Mouse (Mus musculus) MEL (cell line): Measurements from ENCODE around the gene Per3. TPM values are rescaled to one million over a fixed set of nuclear protein-coding genes. Genes with fewer than 3 reads are reported as not detected.

Experiments used
- DNase-seq: peaks from one replicate; pipeline ENCODE4 v3.0.0; 2011; ENCODE audit warnings: low read depth, low spot score
- H3K27ac ChIP-seq: 2 replicates; pipeline ENCODE4 v1.5.1; 2012; ENCODE audit warnings: low read depth, mild to moderate bottlenecking, control low read depth, low read length, moderate library complexity; ENCODE audit not compliant: control insufficient read depth
- H3K27me3 ChIP-seq, 2 experiments: fragments of 150-350 bp in 1 of 2; sonication (generic) in 1 of 2; 2 replicates each; pipeline ENCODE4 v1.6.1; 2012; ENCODE audit warnings: low read length in 2 of 2, mild to moderate bottlenecking in 2 of 2, improper control_type of control experiment in 1 of 2, moderate library complexity in 1 of 2; ENCODE audit not compliant: insufficient read depth in 2 of 2, control insufficient read depth in 1 of 2
- H3K36me3 ChIP-seq, 2 experiments: 2 replicates each; pipeline ENCODE4 v1.6.1; 2012 to 2014; ENCODE audit warnings: low read length in 2 of 2, improper control_type of control experiment in 1 of 2, inconsistent platforms in 1 of 2, mild to moderate bottlenecking in 1 of 2; ENCODE audit not compliant: insufficient read depth in 2 of 2, control insufficient read depth in 1 of 2
- H3K4me1 ChIP-seq, 2 experiments: fragments of 150-350 bp in 1 of 2; sonication (generic) in 1 of 2; 2 replicates each; pipeline ENCODE4 v1.6.1; 2012; ENCODE audit warnings: low read length in 2 of 2, improper control_type of control experiment in 1 of 2, mild to moderate bottlenecking in 1 of 2; ENCODE audit not compliant: insufficient read depth in 2 of 2, control insufficient read depth in 1 of 2
- H3K4me3 ChIP-seq, 2 experiments: fragments of 150-350 bp in 1 of 2; sonication (generic) in 1 of 2; 2 replicates each; pipeline ENCODE4 v1.5.1; 2012; ENCODE audit warnings: low read depth in 2 of 2, low read length in 2 of 2, mild to moderate bottlenecking in 2 of 2, moderate library complexity in 2 of 2, control low read depth in 1 of 2, improper control_type of control experiment in 1 of 2; ENCODE audit not compliant: control insufficient read depth in 1 of 2, insufficient read depth in 1 of 2
- H3K79me2 ChIP-seq: 2 replicates; pipeline ENCODE4 v1.6.1; 2012; ENCODE audit warnings: mild to moderate bottlenecking, low read length, moderate library complexity; ENCODE audit not compliant: control insufficient read depth, poor library complexity, insufficient read depth
- H3K9ac ChIP-seq: 2 replicates; pipeline ENCODE4 v1.6.1; 2012; ENCODE audit warnings: low read depth, mild to moderate bottlenecking, control low read depth, low read length, moderate library complexity; ENCODE audit not compliant: control insufficient read depth, poor library complexity, severe bottlenecking
- H3K9me3 ChIP-seq: fragments of 150-350 bp; sonication (generic); replicated peaks from 2 replicates; pipeline ENCODE4 v1.6.1; 2012; ENCODE audit warnings: mild to moderate bottlenecking, low read length, improper control_type of control experiment, moderate library complexity; ENCODE audit not compliant: insufficient read depth
- CHD1 ChIP-seq: IDR thresholded peaks from 2 replicates; pipeline ENCODE4 v1.6.1; 2012; ENCODE audit warnings: low read depth, mild to moderate bottlenecking, inconsistent platforms, low read length, improper control_type of control experiment
- CTCF ChIP-seq, 3 experiments: IDR thresholded peaks in 2 of 3; conservative IDR thresholded peaks in 1 of 3; 2 replicates each; pipeline ENCODE4 v1.5.1; 2011 to 2012; ENCODE audit warnings: low read length in 3 of 3, low read depth in 2 of 3, mild to moderate bottlenecking in 2 of 3, improper control_type of control experiment in 1 of 3, inconsistent platforms in 1 of 3, mixed read lengths in 1 of 3, moderate library complexity in 1 of 3; ENCODE audit not compliant: control insufficient read depth in 1 of 3, insufficient read depth in 1 of 3, poor library complexity in 1 of 3, severe bottlenecking in 1 of 3
- ELF1 ChIP-seq: IDR thresholded peaks from 2 replicates; pipeline ENCODE4 v1.6.1; 2014; ENCODE audit warnings: low read depth, mild to moderate bottlenecking, inconsistent platforms, low read length, improper control_type of control experiment, moderate library complexity
- ETS1 ChIP-seq: IDR thresholded peaks from 2 replicates; pipeline ENCODE4 v1.6.1; 2012; ENCODE audit warnings: low read depth, mild to moderate bottlenecking, inconsistent platforms, low read length, improper control_type of control experiment, moderate library complexity
- GABPA ChIP-seq: IDR thresholded peaks from 2 replicates; pipeline ENCODE4 v1.6.1; 2012; ENCODE audit warnings: low read depth, mild to moderate bottlenecking, inconsistent platforms, low read length, improper control_type of control experiment, moderate library complexity
- GATA1 ChIP-seq: IDR thresholded peaks from 2 replicates; pipeline ENCODE4 v1.6.1; 2011; ENCODE audit warnings: low read depth, low read length, improper control_type of control experiment
- HCFC1 ChIP-seq: IDR thresholded peaks from 2 replicates; pipeline ENCODE4 v1.6.1; 2012; ENCODE audit warnings: low read depth, mild to moderate bottlenecking, inconsistent platforms, low read length, improper control_type of control experiment, moderate library complexity
- JUND ChIP-seq: IDR thresholded peaks from 2 replicates; pipeline ENCODE4 v1.6.1; 2011; ENCODE audit warnings: low read depth, mild to moderate bottlenecking, improper control_type of control experiment, low read length
- KAT2A ChIP-seq: conservative IDR thresholded peaks from 2 replicates; pipeline ENCODE4 v1.6.1; 2012; ENCODE audit warnings: low read depth, low read length, improper control_type of control experiment, inconsistent platforms
- MAFK ChIP-seq: IDR thresholded peaks from 2 replicates; pipeline ENCODE4 v1.6.1; 2011; ENCODE audit warnings: low read depth, mild to moderate bottlenecking, low read length, improper control_type of control experiment, borderline replicate concordance
- MAX ChIP-seq: IDR thresholded peaks from 2 replicates; pipeline ENCODE4 v1.6.1; 2011; ENCODE audit warnings: low read length, improper control_type of control experiment
- MAZ ChIP-seq: IDR thresholded peaks from 2 replicates; pipeline ENCODE4 v1.6.1; 2012; ENCODE audit warnings: low read depth, mild to moderate bottlenecking, inconsistent platforms, low read length, improper control_type of control experiment
- MEF2A ChIP-seq: IDR thresholded peaks from 2 replicates; pipeline ENCODE4 v1.6.1; 2014; ENCODE audit warnings: low read depth, mild to moderate bottlenecking, inconsistent platforms, low read length, improper control_type of control experiment; ENCODE audit not compliant: poor library complexity, insufficient replicate concordance, severe bottlenecking; ENCODE audit errors: extremely low read depth
- MXI1 ChIP-seq: IDR thresholded peaks from 2 replicates; pipeline ENCODE4 v1.6.1; 2011; ENCODE audit warnings: mild to moderate bottlenecking, low read depth, low read length, improper control_type of control experiment
- MYB ChIP-seq: IDR thresholded peaks from 2 replicates; pipeline ENCODE4 v1.6.1; 2011; ENCODE audit warnings: mild to moderate bottlenecking, low read depth, low read length, improper control_type of control experiment
- MYC ChIP-seq: IDR thresholded peaks from 2 replicates; pipeline ENCODE4 v1.6.1; 2011; ENCODE audit warnings: low read depth, mild to moderate bottlenecking, low read length, improper control_type of control experiment, moderate library complexity
- NRF1 ChIP-seq: IDR thresholded peaks from 2 replicates; pipeline ENCODE4 v1.6.1; 2014; ENCODE audit warnings: low read depth, mild to moderate bottlenecking, inconsistent platforms, low read length, improper control_type of control experiment, moderate library complexity; ENCODE audit not compliant: poor library complexity, insufficient read depth, severe bottlenecking
- POLR2AphosphoS2 ChIP-seq: IDR thresholded peaks from 2 replicates; pipeline ENCODE4 v1.6.1; 2011; ENCODE audit warnings: low read length, improper control_type of control experiment
- POLR2AphosphoS5 ChIP-seq: IDR thresholded peaks from 2 replicates; pipeline ENCODE4 v1.6.1; 2012; ENCODE audit warnings: low read depth, borderline replicate concordance, mild to moderate bottlenecking, inconsistent platforms, low read length, moderate library complexity, mixed read lengths
- RAD21 ChIP-seq: IDR thresholded peaks from 2 replicates; pipeline ENCODE4 v1.6.1; 2011; ENCODE audit warnings: mild to moderate bottlenecking, low read depth, low read length, improper control_type of control experiment
- RCOR1 ChIP-seq: IDR thresholded peaks from 2 replicates; pipeline ENCODE4 v1.6.1; 2012; ENCODE audit warnings: low read depth, mild to moderate bottlenecking, inconsistent platforms, low read length, improper control_type of control experiment
- SIN3A ChIP-seq: IDR thresholded peaks from 2 replicates; pipeline ENCODE4 v1.6.1; 2012; ENCODE audit warnings: low read length, improper control_type of control experiment, inconsistent platforms
- SMC3 ChIP-seq: IDR thresholded peaks from 2 replicates; pipeline ENCODE4 v1.6.1; 2011; ENCODE audit warnings: low read depth, low read length, improper control_type of control experiment
- TAL1 ChIP-seq: IDR thresholded peaks from 2 replicates; pipeline ENCODE4 v1.6.1; 2012; ENCODE audit warnings: mild to moderate bottlenecking, inconsistent platforms, low read length, moderate library complexity, mixed read lengths
- TBP ChIP-seq: IDR thresholded peaks from 2 replicates; pipeline ENCODE4 v1.8.0; 2011; ENCODE audit warnings: low read depth, low read length, improper control_type of control experiment
- UBTF ChIP-seq: IDR thresholded peaks from 2 replicates; pipeline ENCODE4 v1.6.1; 2012; ENCODE audit warnings: low read depth, mild to moderate bottlenecking, inconsistent platforms, low read length, improper control_type of control experiment, moderate library complexity, borderline replicate concordance; ENCODE audit not compliant: insufficient read depth
- USF1 ChIP-seq: IDR thresholded peaks from 2 replicates; pipeline ENCODE4 v1.6.1; 2014; ENCODE audit warnings: low read depth, mild to moderate bottlenecking, inconsistent platforms, low read length, improper control_type of control experiment, moderate library complexity
- USF2 ChIP-seq, 2 experiments: IDR thresholded peaks; 2 replicates each; pipeline ENCODE4 v1.6.1; 2011 to 2012; ENCODE audit warnings: improper control_type of control experiment in 2 of 2, low read length in 2 of 2, borderline replicate concordance in 1 of 2, inconsistent platforms in 1 of 2, low read depth in 1 of 2, mild to moderate bottlenecking in 1 of 2; ENCODE audit not compliant: insufficient read depth in 1 of 2
- ZC3H11A ChIP-seq: IDR thresholded peaks from 2 replicates; pipeline ENCODE4 v1.6.1; 2012; ENCODE audit warnings: low read depth, mild to moderate bottlenecking, inconsistent platforms, low read length, improper control_type of control experiment
- ZKSCAN1 ChIP-seq: IDR thresholded peaks from 2 replicates; pipeline ENCODE4 v1.6.1; 2012; ENCODE audit warnings: low read depth, mild to moderate bottlenecking, inconsistent platforms, low read length, improper control_type of control experiment, moderate library complexity
- polyA plus RNA-seq, 2 experiments: library from polyadenylated mRNA; stranded (reverse) in 1 of 2; unstranded in 1 of 2; fragments of >175 nt in 1 of 2; fragments of >200 nt in 1 of 2; gene quantifications; 2 replicates each; pipeline versions ENCODE4 v1.2.1 to v1.2.4; 2012; ENCODE audit warnings: low replicate concordance in 2 of 2, low read depth in 1 of 2; ENCODE audit not compliant: insufficient read length in 2 of 2, insufficient read depth in 1 of 2, missing spikeins in 1 of 2
- total RNA-seq: library from RNA; depleted of rRNA; stranded (reverse); fragments of 300-350 nt; gene quantifications from 2 replicates; pipeline ENCODE4 v1.2.3, GENCODE M21; 2012

Gene Per3
- total and polyA plus RNA-seq, 3 experiments: 3.1 to 4.5 TPM; not detected in 1

DNA sequence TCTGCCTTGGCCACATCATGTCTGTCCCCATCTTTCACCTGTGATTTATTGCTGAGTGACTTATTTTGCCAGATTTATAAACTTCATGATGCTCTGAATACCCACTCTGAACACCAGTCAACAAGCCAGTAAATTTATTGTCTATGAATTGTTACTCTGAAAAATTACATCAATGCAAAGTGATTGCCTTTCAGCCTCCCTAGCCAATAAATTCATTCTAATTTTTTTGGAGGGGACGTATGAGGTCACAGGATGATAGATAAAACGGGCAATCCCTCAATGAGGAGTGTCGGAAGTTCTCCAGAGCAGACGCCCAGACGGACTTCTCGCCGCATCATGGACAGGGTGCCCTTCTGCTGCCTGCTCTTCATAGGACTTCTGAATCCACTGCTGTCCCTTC lies 47.7 kb downstream of the Per3 start, which contains the start of gene Uts2:
Gene Uts2 (plus strand): TSS at position 301 of the 400 bp plus-strand sequence.
- no peaks in the 10 kb centered on the region for H3K27me3 ChIP-seq
- H3K27ac ChIP-seq: no peak within 1 kb of the TSS
- H3K9me3 ChIP-seq: no peaks in the 10 kb centered on the region
- no peak within 1 kb of the TSS for H3K9ac ChIP-seq
- no peak for TF ChIP-seq ZC3H11A
- TF ChIP-seq POLR2AphosphoS5: no peak
- TF ChIP-seq KAT2A: no peak
- no peak for TF ChIP-seq SIN3A
- no peak for TF ChIP-seq CHD1
- TF ChIP-seq UBTF: no peak
- no peak for TF ChIP-seq ELF1
- TF ChIP-seq GABPA: no peak
- TF ChIP-seq MAX: no peak
- TF ChIP-seq POLR2AphosphoS2: no peak
- no peak for TF ChIP-seq SMC3
- TF ChIP-seq, all 39 proteins: peak for 0
- Histone ChIP-seq H3K36me3 (no peaks in the 10 kb centered on the region), H3K4me3 (no peak within 1 kb of the TSS), H3K79me2 (no peaks in the 10 kb centered on the region), H3K4me1 (no peaks in the 10 kb centered on the region)
- DNase-seq: no peak

DNA sequence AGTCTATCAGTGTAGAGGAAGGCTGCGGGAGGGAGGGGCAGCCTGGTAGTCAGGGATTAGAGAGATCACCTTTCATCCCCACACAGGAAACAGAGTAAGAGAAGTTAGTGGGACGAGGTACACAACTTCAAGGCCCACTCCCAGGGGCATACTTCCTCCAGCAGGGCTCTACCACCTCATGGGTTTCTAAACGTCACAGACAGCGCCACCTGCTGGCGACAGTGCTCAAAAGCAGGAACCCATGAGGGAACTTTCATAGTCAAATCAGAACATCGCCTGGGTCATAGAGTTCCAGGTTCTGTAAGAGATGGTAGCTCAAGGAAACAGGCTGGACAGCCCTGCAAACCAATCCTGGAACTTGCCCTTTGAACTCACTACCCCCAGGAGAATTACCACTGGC lies 54.3 kb downstream of the Per3 start:
- H3K36me3 ChIP-seq: no peaks in the 10 kb centered on the region
- H3K27me3 ChIP-seq: no peaks in the 10 kb centered on the region
- peak; percentile 57 for DNase-seq
- TF ChIP-seq USF2 (IDR thresholded peaks at IDR 0.05; ENCODE audit: borderline replicate concordance in 1 of 2, insufficient read depth in 1 of 2, low read depth in 1 of 2, low read length in 2 of 2): no peak
- TF ChIP-seq CTCF (IDR thresholded peaks at IDR 0.05 in 2 of 3, conservative IDR thresholded peaks at IDR 0.05 in 1 of 3; ENCODE audit: control insufficient read depth in 1 of 3, insufficient read depth in 1 of 3, low read depth in 2 of 3, low read length in 3 of 3, poor library complexity in 1 of 3, severe bottlenecking in 1 of 3): peak; percentile 53 to 83 (median 59)
- TF ChIP-seq GABPA: no peak
- no peak for TF ChIP-seq MXI1
- no peak for TF ChIP-seq MAZ
- no peak for TF ChIP-seq MEF2A
- TF ChIP-seq SIN3A: no peak
- TF ChIP-seq HCFC1: no peak
- no peak for TF ChIP-seq CHD1
- no peak for TF ChIP-seq RCOR1
- TF ChIP-seq JUND: no peak
- TF ChIP-seq TAL1: no peak
- TF ChIP-seq MYB: no peak
- no peak for TF ChIP-seq USF1
- TF ChIP-seq NRF1: no peak
- TF ChIP-seq GATA1: no peak
- no peak for TF ChIP-seq MYC
- TF ChIP-seq ETS1: no peak
- TF ChIP-seq SMC3: peak; percentile 32
- TF ChIP-seq RAD21: peak; percentile 9
- no peak for TF ChIP-seq ZKSCAN1
- TF ChIP-seq ELF1: no peak
- no peak for TF ChIP-seq MAFK
- TF ChIP-seq TBP: no peak
- no peak for TF ChIP-seq UBTF
- H3K27ac ChIP-seq: no peak overlapping the region
- H3K9me3 ChIP-seq: no peaks in the 10 kb centered on the region
- no peaks in the 10 kb centered on the region for H3K79me2 ChIP-seq
- no peak overlapping the region for H3K9ac ChIP-seq
- H3K4me1 ChIP-seq: no peaks in the 10 kb centered on the region
- no peak overlapping the region for H3K4me3 ChIP-seq
